Mouse (Mus musculus) E14TG2a.4 (cell line): ENCODE measurements at regions not wholly inside any gene's neighbourhood (a gene's known extent, or its start where the extent isn't known, plus 50 kb on each side); places are given as distances from the start of the nearest gene placed in this dataset.

Source experiments
- H3K27me3 ChIP-seq: 2 replicates; pipeline ENCODE4 v1.6.1; 2014; ENCODE audit warnings: low read length, control low read depth; ENCODE audit not compliant: insufficient read depth
- H3K36me3 ChIP-seq: 2 replicates; pipeline ENCODE4 v1.6.1; 2014; ENCODE audit warnings: low read length, control low read depth; ENCODE audit not compliant: insufficient read depth
- H3K4me1 ChIP-seq: replicated peaks from 2 replicates; pipeline ENCODE4 v1.6.1; 2014; ENCODE audit warnings: low read depth, low read length, control low read depth
- H3K4me3 ChIP-seq: replicated peaks from 2 replicates; pipeline ENCODE4 v1.5.1; 2014; ENCODE audit warnings: mild to moderate bottlenecking, low read length
- H3K9me3 ChIP-seq: 2 replicates; pipeline ENCODE4 v1.6.1; 2014; ENCODE audit warnings: low read length, control low read depth
- CTCF ChIP-seq: conservative IDR thresholded peaks from 2 replicates; pipeline ENCODE4 v1.5.1; 2014; ENCODE audit warnings: low read length
- NANOG ChIP-seq: IDR thresholded peaks from 2 replicates; pipeline ENCODE4 v1.6.1; 2014; ENCODE audit warnings: borderline replicate concordance, low read length, mixed read lengths
- POU5F1 ChIP-seq: IDR thresholded peaks from 2 replicates; pipeline ENCODE4 v1.6.1; 2014; ENCODE audit warnings: low read length, borderline replicate concordance

GRCm38 (mm10) chr4:88935316-88935715 is 55.3 kb upstream of the Ifne start:
- peaks cover 22% of the 10 kb centered on the region for H3K27me3 ChIP-seq

GRCm38 (mm10) chr4:88934266-88935025 is 54.4 kb upstream of the Ifne start:
- no peak for TF ChIP-seq CTCF
- TF ChIP-seq NANOG: no peak
- TF ChIP-seq POU5F1: no peak
- Histone ChIP-seq H3K9me3 (no peaks in the 10 kb centered on the region), H3K36me3 (no peaks in the 10 kb centered on the region), H3K4me3 (no peak overlapping the region), H3K4me1 (peaks cover 4% of the 10 kb centered on the region; the same call in 1 of the 2 replicates), H3K27me3 (peaks cover 18% of the 10 kb centered on the region)

More at GRCm38 (mm10) chr4:88935316-88935715, 55.3 kb upstream of the Ifne start:
- TF ChIP-seq NANOG (no peak), POU5F1 (no peak), CTCF (no peak)
- H3K9me3 ChIP-seq: no peaks in the 10 kb centered on the region
- H3K36me3 ChIP-seq: no peaks in the 10 kb centered on the region
- peaks cover 4% of the 10 kb centered on the region; the same call in 1 of the 2 replicates for H3K4me1 ChIP-seq
- H3K4me3 ChIP-seq: no peak overlapping the region

GRCm38 (mm10) chr4:88931217-88931616 is 51.2 kb upstream of the Ifne start:
- H3K27me3 ChIP-seq: no peaks in the 10 kb centered on the region; the same call in 1 of the 2 replicates
- TF ChIP-seq NANOG (no peak), CTCF (no peak), POU5F1 (no peak)
- H3K4me1 ChIP-seq: no peaks in the 10 kb centered on the region
- peaks cover 5% of the 10 kb centered on the region for H3K9me3 ChIP-seq
- H3K4me3 ChIP-seq: no peak overlapping the region
- peaks cover 5% of the 10 kb centered on the region; the same call in 1 of the 2 replicates for H3K36me3 ChIP-seq
